Mouse (Mus musculus): Measurements from ENCODE around the gene Zfp652.

GRCm38 (mm10) chr11:95835832-95836231 is 123.4 kb downstream of the Zfp652 start:
- TF ChIP-seq CTCF (IDR thresholded peaks at IDR 0.05; ENCODE audit: insufficient read depth, low read length) (no peak), POLR2A (IDR thresholded peaks at IDR 0.05; ENCODE audit: borderline replicate concordance, extremely low read depth, low read depth, low read length) (no peak)

Data from lung, adult 2 months (tissue).